Mouse (Mus musculus) cortical plate, adult 2 months (tissue): ENCODE results near the gene 2410131K14Rik.

Experiments used
- CTCF ChIP-seq: fragments of 200-500 bp; IDR thresholded peaks from 2 replicates; pipeline ENCODE4 v1.5.1; 2011; ENCODE audit warnings: mild to moderate bottlenecking, control low read depth, low read length; ENCODE audit not compliant: insufficient read depth; ENCODE audit errors: extremely low read depth
- POLR2A ChIP-seq: fragments of 200-500 bp; IDR thresholded peaks from 2 replicates; pipeline ENCODE4 v1.6.1; 2011; ENCODE audit warnings: mild to moderate bottlenecking, low read length, control low read depth; ENCODE audit not compliant: insufficient read depth; ENCODE audit errors: extremely low read depth

GRCm38 (mm10) chr5:118266309-118266708, 21.3 kb downstream of the 2410131K14Rik start:
- TF ChIP-seq CTCF (peak; percentile 31; the same call in 1 of the 2 replicates), POLR2A (no peak)
